Mouse (Mus musculus): ENCODE measurements around the gene Tapt1. TPM values are rescaled to one million over a fixed set of nuclear protein-coding genes. Genes with fewer than 3 reads are reported as not detected.
"Not testable (repeated sequence)": the region's sequence is repeated elsewhere in the genome, so short reads cannot be mapped to it uniquely, and the experiment has no call there.

The Tapt1 gene
- 14.3 and 19.9 TPM in 2 replicates for polyA plus RNA-seq (2012; ENCODE audit: insufficient read depth, insufficient read length, missing spikeins)

GRCm38 (mm10) chr5:44226521-44227461, at the start of gene Tapt1:
Gene Tapt1 (minus strand): TSS chr5:44226626.
- no peak for TF ChIP-seq CTCF (IDR thresholded peaks at IDR 0.05; ENCODE audit: low read depth, low read length)
- TF ChIP-seq POLR2A (IDR thresholded peaks at IDR 0.05; ENCODE audit: borderline replicate concordance, low read depth, low read length): no peak; the same call in 1 of the 2 replicates
- Histone ChIP-seq H3K4me3 (ENCODE audit: insufficient read depth, low read length) (peak within 1 kb of the TSS; percentile 98), H3K27ac (ENCODE audit: insufficient read depth, low read depth, low read length) (peak within 1 kb of the TSS; percentile 56), H3K4me1 (ENCODE audit: control insufficient read depth, insufficient read depth, low read length) (peaks cover 11% of the 10 kb centered on the region)

DNA sequence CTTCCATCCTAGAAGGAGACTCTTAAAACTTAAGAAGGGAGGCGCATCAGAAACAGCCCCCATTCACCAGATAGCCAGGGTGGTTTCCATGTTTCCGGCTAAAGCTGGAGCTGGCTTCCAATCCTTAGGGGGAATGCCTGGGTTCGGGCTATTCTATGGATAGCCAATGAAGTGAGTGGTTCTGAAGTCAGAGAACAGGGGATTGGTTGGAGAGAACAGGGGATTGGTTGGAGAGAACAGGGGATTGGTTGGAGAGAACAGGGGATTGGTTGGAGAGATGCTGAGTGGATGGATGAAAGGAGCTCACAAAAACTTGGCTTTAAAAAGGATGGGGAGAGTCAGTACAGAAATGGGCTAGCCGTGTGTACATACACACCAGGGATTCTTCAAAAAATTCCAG, 45.1 kb upstream of the Tapt1 start:
- TF ChIP-seq CTCF (IDR thresholded peaks at IDR 0.05; ENCODE audit: low read depth, low read length) (no peak), POLR2A (IDR thresholded peaks at IDR 0.05; ENCODE audit: borderline replicate concordance, low read depth, low read length) (no peak)

DNA sequence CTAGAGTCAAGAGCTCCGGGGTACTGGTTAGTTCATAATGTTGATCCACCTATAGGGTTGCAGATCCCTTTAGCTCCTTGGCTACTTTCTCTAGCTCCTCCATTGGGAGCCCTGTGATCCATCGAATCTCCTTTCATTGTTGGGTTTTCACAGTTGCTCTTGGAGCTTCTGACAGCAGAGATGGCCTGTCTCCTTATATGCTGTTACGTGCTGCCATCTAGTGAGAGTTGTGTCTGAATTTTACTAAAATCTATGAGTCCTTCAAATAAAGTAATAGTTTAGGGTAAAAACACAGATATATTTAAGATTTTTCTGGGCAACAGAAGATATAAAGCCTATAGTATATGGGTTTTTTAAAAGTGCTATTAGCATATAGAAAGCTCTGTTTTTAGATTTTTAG, 42.1 kb upstream of the Tapt1 start:
- not testable (repeated sequence) for H3K4me3 ChIP-seq (ENCODE audit: insufficient read depth, low read length); H3K4me1 ChIP-seq (ENCODE audit: control insufficient read depth, insufficient read depth, low read length)

More for the DNA sequence above, 45.1 kb upstream of the Tapt1 start:
- Histone ChIP-seq H3K27ac (ENCODE audit: insufficient read depth, low read depth, low read length) (no peak overlapping the region), H3K4me3 (ENCODE audit: insufficient read depth, low read length) (no peak overlapping the region), H3K4me1 (ENCODE audit: control insufficient read depth, insufficient read depth, low read length) (no peaks in the 10 kb centered on the region; the same call in 1 of the 2 replicates)

DNA sequence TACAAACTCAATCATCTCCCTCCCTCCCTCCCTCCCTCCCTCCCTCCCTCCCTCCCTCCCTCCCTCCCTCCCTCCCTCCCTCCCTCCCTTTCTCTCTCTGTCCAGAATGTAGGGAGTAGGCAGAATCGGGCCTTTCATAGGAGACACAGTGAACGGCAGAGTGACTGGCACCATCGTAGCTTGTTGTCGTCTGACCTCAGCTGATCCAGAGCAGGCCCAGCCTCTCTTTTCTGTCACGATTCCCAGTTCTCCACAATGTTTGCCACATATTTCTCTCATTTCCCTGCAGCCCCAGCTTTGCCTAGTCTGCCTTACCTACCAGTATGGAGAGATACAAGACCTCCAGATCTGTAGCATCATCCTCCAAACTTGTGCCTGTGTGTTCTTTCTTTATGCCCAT, 35.3 kb upstream of the Tapt1 start:
- no peak overlapping the region for H3K4me3 ChIP-seq (ENCODE audit: insufficient read depth, low read length)
- H3K4me1 ChIP-seq (ENCODE audit: control insufficient read depth, insufficient read depth, low read length): peaks cover 2% of the 10 kb centered on the region; the same call in 1 of the 2 replicates
- no peak overlapping the region for H3K27ac ChIP-seq (ENCODE audit: insufficient read depth, low read depth, low read length)
- TF ChIP-seq CTCF (IDR thresholded peaks at IDR 0.05; ENCODE audit: low read depth, low read length) (no peak), POLR2A (IDR thresholded peaks at IDR 0.05; ENCODE audit: borderline replicate concordance, low read depth, low read length) (no peak)

More for the DNA sequence above, 42.1 kb upstream of the Tapt1 start:
- not testable (repeated sequence) for H3K27ac ChIP-seq (ENCODE audit: insufficient read depth, low read depth, low read length)

- Histone ChIP-seq H3K27ac (ENCODE audit: insufficient read depth, low read depth, low read length) (no peak overlapping the region), H3K4me1 (ENCODE audit: control insufficient read depth, insufficient read depth, low read length) (peaks cover 2% of the 10 kb centered on the region; the same call in 1 of the 2 replicates), H3K4me3 (ENCODE audit: insufficient read depth, low read length) (no peak overlapping the region)
- no peak for TF ChIP-seq CTCF (IDR thresholded peaks at IDR 0.05; ENCODE audit: low read depth, low read length)
- TF ChIP-seq POLR2A (IDR thresholded peaks at IDR 0.05; ENCODE audit: borderline replicate concordance, low read depth, low read length): no peak
Measured at GRCm38 (mm10) chr5:44261172-44261571, 34.7 kb upstream of the Tapt1 start.

DNA sequence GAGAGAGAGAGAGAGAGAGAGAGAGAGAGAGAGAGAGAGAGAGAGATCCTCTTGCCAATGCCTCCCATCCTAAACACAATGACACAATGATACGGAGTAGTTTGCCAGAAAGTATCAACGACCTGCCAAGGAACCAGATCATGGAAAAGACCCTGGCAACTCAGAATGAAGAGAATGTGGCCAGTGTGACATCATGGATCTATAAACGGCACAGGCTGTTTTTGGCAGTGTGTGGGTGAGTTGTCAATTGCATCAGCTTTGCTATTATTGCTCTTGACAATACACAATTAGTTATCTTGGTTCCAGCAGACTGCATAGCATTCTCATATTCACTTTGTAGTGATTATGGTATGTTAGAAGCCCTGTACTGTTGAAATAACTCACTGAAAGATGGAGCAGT, 33.3 kb upstream of the Tapt1 start:
- no peak overlapping the region for H3K27ac ChIP-seq (ENCODE audit: insufficient read depth, low read depth, low read length)
- peaks cover 2% of the 10 kb centered on the region; the same call in 1 of the 2 replicates for H3K4me1 ChIP-seq (ENCODE audit: control insufficient read depth, insufficient read depth, low read length)
- H3K4me3 ChIP-seq (ENCODE audit: insufficient read depth, low read length): no peak overlapping the region
- TF ChIP-seq CTCF (IDR thresholded peaks at IDR 0.05; ENCODE audit: low read depth, low read length) (no peak), POLR2A (IDR thresholded peaks at IDR 0.05; ENCODE audit: borderline replicate concordance, low read depth, low read length) (no peak)

DNA sequence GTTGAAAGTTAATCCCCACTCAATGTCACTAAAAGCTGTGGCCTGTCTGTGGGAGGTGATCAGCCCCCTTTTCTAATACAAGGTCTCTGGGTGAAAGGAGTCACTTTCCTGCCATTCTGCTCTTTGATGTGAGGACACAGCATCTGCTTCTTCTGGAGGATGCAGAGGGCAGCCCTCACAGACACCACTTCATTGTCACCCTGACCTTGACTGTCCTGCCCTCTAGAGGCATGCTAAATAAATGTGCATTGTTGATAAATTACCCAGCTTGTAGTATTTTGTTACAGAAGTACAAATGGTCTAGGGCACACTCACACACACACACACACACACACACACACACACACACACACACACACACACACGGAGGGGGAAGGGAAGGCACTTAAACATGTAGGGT, 31.7 kb upstream of the Tapt1 start:
- Histone ChIP-seq H3K4me1 (ENCODE audit: control insufficient read depth, insufficient read depth, low read length) (peaks cover 2% of the 10 kb centered on the region; the same call in 1 of the 2 replicates), H3K27ac (ENCODE audit: insufficient read depth, low read depth, low read length) (no peak overlapping the region), H3K4me3 (ENCODE audit: insufficient read depth, low read length) (no peak overlapping the region)
- 0 out of 2 replicates have a peak, but pooled peaks have one; percentile 17 for TF ChIP-seq CTCF (IDR thresholded peaks at IDR 0.05; ENCODE audit: low read depth, low read length)
- no peak for TF ChIP-seq POLR2A (IDR thresholded peaks at IDR 0.05; ENCODE audit: borderline replicate concordance, low read depth, low read length)

DNA sequence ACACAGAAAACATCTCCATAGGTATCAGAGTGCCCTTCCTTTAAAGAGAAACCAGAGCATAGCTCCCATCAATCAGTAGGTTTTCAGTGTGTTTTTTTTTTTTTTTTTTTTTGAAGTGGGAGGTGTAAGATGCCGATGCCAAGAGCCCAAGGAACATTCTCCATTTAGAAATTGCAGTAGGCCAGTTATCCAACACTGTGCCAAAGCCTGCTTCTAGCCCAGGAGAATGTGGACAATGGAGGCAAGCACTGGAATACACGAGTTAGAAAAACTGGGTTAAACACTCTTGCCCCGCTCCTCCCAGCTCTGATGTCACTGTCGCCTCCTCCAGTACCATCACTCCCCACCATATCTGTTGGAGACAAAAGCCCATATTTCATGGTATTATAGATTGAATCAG, 31.0 kb upstream of the Tapt1 start:
- H3K27ac ChIP-seq (ENCODE audit: insufficient read depth, low read depth, low read length): no peak overlapping the region
- TF ChIP-seq CTCF (IDR thresholded peaks at IDR 0.05; ENCODE audit: low read depth, low read length) (no peak), POLR2A (IDR thresholded peaks at IDR 0.05; ENCODE audit: borderline replicate concordance, low read depth, low read length) (no peak)
- H3K4me1 ChIP-seq (ENCODE audit: control insufficient read depth, insufficient read depth, low read length): peaks cover 2% of the 10 kb centered on the region; the same call in 1 of the 2 replicates
- no peak overlapping the region for H3K4me3 ChIP-seq (ENCODE audit: insufficient read depth, low read length)

DNA sequence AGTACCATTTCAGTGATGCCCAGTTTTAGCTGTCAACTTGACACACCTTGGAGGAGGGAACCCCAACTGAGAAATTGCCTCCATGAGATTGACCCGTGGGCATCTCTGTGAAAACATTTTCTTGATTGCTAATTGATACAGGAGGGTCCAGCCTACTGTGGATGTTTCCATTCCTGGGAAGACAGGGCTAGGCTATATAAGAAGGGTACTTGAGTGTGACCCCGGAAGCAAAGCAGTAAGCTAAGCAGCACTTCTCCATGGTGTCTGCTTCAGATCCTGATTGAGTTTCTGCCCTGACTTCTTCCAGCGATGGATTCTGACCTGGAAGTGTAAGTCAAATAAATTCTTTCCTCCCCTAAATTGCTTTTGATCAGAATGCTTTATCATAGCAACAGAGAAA, 30.1 kb upstream of the Tapt1 start:
- peaks cover 2% of the 10 kb centered on the region; the same call in 1 of the 2 replicates for H3K4me1 ChIP-seq (ENCODE audit: control insufficient read depth, insufficient read depth, low read length)
- no peak overlapping the region for H3K27ac ChIP-seq (ENCODE audit: insufficient read depth, low read depth, low read length)
- no peak overlapping the region for H3K4me3 ChIP-seq (ENCODE audit: insufficient read depth, low read length)
- no peak for TF ChIP-seq POLR2A (IDR thresholded peaks at IDR 0.05; ENCODE audit: borderline replicate concordance, low read depth, low read length)
- no peak for TF ChIP-seq CTCF (IDR thresholded peaks at IDR 0.05; ENCODE audit: low read depth, low read length)

GRCm38 (mm10) chr5:44255756-44256398, 29.5 kb upstream of the Tapt1 start:
- Histone ChIP-seq H3K27ac (ENCODE audit: insufficient read depth, low read depth, low read length) (no peak overlapping the region), H3K4me1 (ENCODE audit: control insufficient read depth, insufficient read depth, low read length) (peaks cover 2% of the 10 kb centered on the region; the same call in 1 of the 2 replicates), H3K4me3 (ENCODE audit: insufficient read depth, low read length) (no peak overlapping the region)
- TF ChIP-seq POLR2A (IDR thresholded peaks at IDR 0.05; ENCODE audit: borderline replicate concordance, low read depth, low read length): no peak
- TF ChIP-seq CTCF (IDR thresholded peaks at IDR 0.05; ENCODE audit: low read depth, low read length): no peak

All from bone marrow macrophage, adult 2 months (primary cell).